Mouse (Mus musculus) gastrocnemius, postnatal 25 days (tissue): ENCODE results near the gene Plxdc1. TPM values are rescaled to one million over a fixed set of nuclear protein-coding genes. Genes with fewer than 3 reads are reported as not detected.
A peak's percentile ranks its signal among the peaks of the same experiment; 100 is the strongest.

ENCODE experiments used
- DNase-seq: peaks from one replicate; pipeline ENCODE4 v3.0.0; 2022
- total RNA-seq, 2 experiments: library from RNA; stranded (reverse); gene quantifications; 1 replicate in 1 of 2; 2 replicates in 1 of 2; pipeline ENCODE4 v1.2.3; 2021

Plxdc1 gene
- total RNA-seq, 2 experiments from 2014 or later, result 3.1 TPM

DNA sequence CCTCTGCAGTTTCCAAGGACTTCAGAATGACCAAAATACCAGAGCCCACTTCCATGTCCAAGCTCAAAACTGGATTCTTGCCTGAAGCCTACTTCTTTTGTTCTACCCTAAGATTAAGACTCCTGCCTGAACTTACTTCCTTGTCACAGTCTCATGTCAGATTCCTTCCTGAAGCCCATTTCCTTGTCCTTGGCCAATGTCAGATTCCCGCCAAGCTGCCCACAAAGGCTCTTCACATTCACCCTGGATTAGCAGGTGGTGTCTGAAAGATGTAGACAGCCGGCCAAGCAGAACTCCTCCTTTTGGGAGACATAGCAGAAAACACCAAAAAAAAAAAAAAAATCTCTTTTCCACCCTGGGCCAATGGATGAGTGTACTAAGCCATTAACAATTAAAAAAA lies 70.8 kb downstream of the Plxdc1 start:
- no peak for DNase-seq

DNA sequence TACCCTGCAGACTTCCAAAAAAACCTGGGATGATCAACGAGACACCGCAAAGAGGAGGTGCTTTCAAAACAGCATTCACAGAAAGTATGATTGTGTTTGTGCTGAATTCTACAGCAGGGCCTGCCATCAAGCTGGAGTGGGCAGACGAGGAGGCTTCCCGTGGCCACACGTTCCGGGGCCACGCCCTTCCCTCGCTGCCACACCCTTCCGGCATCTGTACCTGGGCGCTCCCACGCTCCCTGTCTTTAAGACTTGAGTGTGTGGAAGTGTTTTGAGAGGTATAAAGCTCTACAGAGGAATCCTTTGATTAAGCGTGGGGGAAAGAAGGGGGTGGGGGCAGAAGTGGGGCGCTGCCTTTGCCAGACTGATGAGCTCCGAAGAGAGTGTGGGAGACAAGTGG lies 73.1 kb downstream of the Plxdc1 start:
- no peak for DNase-seq

DNA sequence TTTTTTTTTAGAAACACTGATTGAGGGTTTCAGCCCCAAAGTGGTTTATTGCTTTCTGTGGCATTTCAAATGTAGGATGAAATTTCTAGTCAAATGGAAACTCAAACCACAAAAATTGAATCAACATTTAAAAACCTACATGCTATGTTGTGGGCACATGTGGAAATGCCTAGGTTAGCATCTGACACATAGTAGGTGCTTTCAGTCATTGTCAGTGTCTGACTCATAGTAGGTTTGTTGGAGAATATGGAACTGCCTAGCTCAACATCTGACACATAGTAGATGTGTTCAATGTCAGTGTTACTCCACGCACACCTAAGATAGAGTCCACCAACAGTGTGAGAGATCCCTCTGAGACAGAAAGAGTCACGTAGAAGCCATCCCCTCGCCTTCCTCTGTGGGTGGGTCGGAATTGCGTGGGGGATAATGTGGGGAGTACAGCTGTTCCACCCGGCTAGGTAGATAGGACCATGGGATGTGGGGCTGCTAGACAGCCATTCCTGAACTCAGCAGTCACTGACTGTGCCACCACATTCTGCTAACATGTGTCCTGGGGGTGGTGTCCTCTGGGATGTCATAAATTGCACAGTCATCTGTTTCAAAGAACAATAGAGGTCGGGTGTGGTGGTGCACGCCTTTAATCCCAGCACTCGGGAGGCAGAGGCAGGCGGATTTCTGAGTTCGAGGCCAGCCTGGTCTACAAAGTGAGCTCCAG lies 77.5 kb downstream of the Plxdc1 start:
- DNase-seq, result no peak

DNA sequence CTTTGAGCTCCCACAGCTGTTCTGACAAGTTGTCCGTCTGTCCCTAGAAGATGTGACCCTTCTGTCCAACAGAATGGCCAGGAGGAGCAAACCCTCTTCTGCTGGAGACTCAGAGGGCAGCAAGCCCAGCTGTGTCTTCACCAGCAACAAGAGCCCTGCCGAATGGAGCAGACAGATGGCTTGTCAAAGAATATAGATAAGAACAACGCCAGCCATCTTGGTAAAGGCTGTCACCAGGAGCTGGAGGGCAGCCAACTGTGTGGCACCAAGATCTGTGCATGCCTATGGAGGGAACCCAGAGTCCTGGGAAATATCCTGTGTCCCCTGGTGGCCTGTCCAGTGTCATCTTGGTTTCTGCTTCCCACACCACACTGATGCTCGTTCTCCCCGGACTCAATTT lies 78.3 kb downstream of the Plxdc1 start:
- no peak for DNase-seq

DNA sequence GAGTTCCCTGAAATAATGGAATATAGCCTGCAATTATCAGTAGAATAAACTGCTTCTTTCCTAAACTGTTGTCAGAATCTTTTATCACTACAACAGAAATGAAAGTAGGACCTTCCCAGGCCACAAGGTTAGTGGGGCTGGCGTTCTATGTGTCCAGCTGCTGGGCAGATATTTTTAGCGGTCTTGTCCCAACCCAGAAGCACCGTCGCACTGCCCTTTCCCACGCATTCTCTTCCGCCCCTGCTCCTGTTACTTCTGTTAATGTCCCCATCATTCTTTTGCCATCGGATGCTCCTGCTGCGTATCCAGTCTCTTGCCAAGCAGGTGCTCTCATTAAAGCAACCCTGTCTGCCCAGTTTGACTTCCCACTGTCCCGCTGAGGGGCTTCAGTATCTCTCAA lies 79.3 kb downstream of the Plxdc1 start:
- no peak for DNase-seq

DNA sequence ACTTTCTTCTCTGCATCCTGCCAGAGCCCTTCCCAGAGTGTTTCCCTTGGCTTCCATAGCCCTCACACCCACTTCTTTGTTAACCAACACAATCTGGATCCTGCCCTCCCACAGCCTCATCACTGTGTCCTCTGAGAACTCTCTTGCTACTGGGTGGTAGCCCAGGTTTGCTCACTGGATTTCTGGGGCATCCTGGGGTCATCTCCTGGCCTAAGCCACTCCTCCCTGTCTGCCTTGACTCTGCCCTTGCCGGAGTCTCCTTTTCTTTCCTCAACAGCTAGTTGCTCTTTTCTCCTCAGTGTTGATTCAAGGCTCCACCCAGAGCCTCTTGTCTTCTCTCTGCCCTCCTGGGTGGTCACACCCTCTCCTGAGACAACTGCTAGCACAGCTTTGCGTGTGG lies 80.3 kb downstream of the Plxdc1 start:
- DNase-seq, result no peak

DNA sequence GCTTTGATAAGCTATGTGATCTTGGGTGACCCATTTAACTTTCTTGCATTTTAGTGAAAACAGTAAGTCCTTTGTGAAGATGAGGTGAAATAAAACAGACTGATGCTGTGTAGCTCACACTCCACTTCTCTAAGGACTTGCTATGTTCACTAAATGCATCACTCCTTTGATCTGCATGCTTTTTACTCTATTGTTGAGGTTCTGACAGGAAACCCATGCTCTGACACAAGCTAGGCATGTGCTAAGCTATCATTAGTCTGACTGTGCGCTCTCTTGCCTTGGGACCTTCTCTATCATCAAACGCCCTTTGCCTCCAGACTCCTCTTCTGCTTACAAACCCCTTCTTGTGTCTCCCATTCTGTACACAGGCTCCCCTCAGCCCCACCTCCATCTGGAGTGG lies 80.7 kb downstream of the Plxdc1 start:
- DNase-seq, result no peak

DNA sequence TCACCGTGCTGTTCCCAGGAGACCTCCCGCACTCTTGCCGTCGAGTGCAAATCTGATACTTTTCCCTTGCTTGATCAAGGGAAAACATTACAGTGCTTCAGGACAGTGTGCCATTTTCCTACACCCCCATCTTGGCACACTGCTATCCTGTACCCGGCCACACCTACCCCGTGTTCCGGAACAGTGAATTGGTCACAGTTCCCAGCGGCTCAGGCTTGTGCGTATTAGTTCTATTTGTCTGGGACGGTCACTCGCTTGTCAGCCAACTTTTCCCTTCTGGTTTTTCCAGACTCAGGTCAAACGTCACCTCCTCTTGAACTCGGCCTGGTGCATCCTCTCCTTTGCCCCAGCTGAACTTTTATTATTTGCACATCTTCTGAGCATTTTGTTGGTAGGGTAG lies 81.4 kb downstream of the Plxdc1 start:
- DNase-seq, result no peak

DNA sequence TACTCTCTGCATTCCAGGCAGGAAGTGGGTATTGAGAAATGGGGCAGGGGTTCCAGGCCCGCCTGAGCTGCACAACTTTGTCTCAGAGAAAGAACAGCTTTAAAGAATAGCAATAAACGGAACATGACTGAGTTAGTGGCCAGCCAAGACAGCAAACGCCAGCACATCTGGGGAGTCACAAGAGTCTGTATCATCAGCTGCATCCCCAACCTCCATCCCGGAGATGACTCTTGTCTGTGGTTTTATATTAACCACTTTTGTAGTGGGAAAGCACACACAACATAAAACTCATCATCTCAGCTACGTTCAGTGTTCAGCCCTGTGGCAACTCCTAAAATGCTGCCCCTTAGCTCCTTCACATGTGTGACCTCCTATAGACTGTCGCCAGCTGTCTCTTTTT lies 84.4 kb downstream of the Plxdc1 start:
- no peak for DNase-seq

DNA sequence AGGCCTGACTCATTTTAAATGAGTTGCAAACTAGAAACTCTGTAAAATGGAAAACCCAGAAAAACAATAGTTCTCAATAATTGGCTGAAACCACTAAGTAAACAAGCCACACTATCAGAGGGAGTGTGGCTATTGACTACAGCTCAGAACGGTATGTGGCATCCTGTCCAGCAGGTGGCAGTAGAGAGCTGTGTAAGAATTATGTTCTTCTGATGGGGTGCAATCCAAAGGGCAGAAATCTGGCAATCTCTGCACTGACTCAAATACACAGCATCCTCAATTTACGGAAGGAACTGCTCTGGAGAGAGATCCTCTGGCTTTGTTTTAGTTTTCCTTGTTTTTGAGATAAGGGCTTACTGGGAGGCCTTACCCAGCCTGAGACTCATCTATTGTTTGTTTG lies 86.4 kb downstream of the Plxdc1 start:
- peak; percentile 71 for DNase-seq

DNA sequence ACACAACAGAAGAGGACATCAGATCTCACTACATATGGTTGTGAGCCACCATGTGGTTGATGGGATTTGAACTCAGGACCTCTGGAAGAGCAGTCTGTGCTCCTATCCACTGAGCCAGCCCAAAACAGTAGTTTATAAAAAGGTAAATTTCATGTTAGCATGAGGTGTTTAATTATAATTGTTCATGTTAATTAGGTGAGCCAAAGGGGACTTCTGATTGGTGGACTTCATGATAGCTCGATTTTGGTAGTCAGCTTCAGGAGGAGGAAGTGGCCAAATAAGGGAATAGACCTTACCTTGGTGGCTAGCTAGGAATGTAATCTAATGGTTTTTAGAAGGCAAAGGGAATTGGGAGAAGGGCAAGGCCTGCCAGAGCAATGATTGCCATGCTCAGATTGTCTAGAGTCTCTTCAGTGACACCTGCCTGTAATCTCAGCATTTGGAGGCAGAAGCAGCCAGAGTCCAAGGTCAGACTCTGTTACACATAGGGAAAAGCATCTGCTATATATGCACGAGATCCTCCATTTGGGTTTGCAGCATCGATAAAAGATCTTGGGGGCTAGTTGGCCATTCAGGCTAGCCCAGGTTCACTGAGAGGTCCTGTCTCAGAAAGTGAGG lies 88.6 kb downstream of the Plxdc1 start:
- DNase-seq, result no peak

DNA sequence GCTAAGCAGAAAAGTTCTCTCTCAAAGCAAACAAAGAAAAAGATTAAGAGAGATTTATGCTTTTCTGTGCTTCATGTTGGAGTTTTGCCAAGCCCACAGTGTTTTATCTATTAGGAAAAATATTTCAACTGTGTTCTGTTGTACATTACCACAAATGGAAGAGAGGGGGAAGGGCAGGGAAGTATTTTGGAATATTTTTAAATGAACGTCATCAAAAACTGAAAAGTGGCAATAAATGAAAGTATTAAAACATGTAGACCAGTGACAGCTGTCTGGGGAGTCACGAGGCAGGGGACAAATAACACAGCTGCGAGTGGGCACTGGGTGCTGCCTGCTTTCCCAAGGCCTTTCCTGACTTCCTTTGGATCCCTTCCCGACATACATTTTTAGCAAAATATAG lies 89.6 kb downstream of the Plxdc1 start:
- DNase-seq, result no peak

DNA sequence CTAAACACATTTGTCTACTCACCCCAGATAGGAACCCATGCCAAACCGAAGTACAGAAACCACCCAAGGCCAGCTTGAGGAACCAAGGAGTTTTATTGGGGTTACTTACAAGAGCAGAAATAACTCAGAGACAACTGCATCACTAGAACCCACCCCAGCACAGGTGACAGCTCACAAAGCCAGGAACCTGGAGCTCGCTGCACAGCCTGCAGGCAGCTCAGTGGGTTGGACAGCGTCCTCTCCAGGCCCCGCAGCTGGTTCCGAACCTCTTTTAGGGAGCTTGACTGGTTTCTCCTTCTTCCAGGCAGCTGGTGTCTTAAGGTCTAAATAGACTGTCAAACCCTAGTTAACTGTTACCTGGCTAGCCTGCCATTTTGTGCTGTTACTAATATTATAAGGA lies 94.4 kb downstream of the Plxdc1 start:
- no peak for DNase-seq

DNA sequence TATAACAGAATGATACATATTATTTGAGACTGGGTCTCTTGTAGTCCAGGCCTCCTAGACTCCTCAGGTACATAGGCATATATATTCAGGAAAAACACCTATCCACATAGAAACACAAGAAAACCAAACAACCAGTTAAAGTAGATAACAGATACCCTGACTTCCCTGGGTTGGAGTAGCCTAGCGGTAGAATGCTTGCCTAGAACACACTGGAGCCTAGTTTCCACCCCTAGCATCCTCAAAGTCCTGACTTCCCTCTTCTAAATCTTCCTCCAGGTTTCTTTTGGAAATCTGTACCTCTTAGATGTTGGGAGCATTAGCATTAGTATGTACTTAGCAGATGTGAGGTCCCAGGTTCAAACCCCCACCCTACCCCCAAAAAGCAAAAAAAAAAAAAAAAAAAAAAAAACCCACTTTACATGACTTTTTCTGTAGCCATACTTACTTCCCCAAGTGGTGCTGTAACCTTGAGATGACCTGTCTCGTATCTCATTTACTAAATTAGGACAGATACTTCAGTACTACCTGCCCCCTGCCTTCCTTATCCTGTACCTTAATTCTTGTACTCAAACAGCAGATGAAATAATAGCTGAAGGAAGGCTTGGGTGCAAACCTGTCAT lies 100.8 kb downstream of the Plxdc1 start:
- no peak for DNase-seq

DNA sequence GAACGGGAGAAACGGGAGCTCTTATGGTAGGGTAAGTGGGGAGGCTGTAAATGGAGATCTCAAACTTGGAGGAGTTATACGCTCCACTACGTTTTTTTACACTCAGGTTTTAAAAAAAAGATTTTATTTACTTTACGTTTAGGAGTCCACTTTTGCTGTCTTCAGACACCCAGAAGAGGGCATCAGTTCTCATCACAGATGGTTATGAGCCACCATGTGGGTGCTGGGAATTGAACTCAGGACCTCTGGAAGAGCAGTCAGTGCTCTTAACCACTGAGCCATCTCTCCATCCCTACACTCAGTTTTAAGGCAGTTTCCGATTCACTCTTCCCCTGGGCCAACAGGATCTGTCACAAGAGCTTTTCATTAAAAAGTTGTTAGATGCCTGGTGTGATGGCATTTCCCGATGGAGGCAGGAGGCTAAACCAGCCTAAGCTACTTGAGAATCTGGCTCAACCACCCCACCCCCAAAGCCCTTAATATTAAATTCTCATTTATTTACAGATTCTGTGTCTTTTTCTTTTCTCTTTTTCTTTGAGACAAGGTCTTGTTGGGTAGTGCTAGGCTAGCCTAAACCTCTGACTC lies 101.6 kb downstream of the Plxdc1 start:
- no peak for DNase-seq

DNA sequence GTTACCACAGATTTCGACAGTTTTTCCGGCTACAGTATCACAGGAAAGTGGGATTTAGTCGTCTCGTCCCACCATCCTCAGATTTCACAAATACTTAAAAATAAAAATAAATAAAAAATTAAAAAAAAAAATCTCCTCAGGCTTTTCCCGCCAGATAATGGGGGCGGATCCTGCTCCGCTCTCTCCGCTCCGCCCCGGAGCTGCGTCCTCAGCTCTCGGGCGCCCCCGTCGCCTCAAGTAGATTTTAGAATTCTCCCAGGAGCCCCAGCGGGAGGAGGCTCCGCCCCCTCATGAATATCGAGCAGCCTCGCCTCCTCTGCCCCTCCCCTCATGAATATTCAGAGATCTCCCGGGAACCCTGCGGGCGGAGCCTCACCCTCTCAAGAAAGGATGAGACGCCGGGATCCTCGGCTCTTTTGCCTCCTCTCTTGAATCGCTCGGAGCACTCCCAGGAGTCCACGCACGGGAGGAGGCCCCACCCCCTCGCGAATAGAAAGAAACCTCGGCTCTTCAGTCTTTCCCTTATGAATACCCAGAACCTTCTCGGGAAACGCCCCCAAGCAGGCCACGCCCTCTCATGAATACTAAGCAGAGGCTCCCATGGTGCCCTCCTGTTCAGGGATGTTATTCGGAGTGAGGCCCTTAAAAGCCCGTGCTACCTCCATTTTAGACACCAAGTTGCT lies 102.2 kb downstream of the Plxdc1 start, which contains the start of gene Fbxo47:
Fbxo47 (minus strand) TSS at position 237 of the 683 bp plus-strand sequence.
- DNase-seq, result peak; percentile 94

DNA sequence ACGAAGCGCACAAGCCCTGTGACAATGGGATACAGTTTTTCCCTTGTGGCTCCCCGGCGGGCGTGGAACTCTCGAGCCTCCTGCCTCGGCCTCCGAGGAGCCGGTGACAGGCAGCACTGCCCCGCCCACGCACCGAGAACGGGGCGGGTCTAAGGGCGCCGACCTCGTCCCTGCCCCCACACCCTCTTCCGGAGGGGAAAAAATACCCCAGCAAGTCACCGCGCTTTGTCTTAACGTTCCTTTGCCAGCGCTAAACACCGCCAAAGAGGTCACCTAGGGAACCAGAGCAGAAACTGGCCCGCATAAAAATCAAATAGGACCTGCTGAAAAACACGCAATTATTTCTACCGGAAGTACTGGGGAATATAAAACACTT lies 102.7 kb downstream of the Plxdc1 start:
- peak; percentile 63 for DNase-seq

DNA sequence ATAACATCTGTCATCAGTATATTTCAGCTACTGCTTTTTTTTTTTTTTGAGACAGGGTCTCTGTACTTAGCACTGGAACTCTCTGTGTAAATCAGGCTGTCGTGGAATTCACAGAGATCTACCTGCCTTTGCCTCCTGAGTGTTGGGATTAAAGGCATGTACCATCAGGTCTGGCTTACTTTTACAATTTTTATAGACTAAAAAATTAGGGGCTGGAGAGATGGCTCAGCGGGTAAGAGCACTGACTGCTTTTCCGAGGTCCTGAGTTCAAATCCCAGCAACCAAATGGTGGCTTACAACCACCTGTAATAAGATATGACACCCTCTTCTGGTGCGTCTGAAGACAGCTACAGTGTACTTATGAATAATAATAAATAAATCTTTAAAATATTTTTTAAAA lies 105.9 kb downstream of the Plxdc1 start:
- no peak for DNase-seq

DNA sequence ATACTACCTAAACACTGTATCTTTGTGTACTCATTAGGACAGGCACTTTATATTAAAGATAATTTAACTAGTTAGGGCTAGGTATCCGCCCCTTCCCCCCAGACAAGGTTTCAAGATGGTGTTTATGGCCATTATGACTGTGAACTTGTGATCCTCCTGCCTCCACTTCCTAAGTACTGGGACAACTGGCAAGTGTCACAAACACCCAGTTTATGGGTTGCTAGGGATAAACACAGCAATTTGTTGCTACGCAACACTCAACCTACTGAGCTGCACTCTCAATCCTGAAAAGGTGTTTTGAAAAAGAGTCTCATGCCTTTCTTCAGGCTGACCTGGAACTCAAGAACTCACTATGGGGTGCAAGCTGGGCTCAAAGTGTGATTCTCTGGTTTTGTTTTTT lies 108.9 kb downstream of the Plxdc1 start:
- DNase-seq, result no peak

DNA sequence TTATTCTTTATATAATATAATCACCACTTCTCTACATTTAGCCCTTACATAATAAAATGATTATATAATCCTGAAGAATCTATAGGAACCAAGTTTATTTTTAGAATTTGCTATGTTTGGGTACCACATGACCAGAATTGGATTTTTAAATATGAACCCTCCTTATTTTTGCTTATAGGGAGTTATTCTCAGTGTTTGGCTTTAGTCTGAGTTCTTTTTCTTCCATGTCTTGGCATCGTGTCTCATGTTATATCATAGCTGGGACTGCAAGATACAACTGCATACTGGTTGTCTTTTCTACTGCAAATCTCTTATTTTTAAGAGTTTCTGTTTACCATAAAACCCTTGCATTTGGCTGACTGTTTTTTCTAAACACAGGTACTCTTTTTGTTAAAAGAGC lies 111.8 kb downstream of the Plxdc1 start:
- no peak for DNase-seq
